Mouse (Mus musculus): Measurements from ENCODE around the gene Stx6.

- TF ChIP-seq CTCF (IDR thresholded peaks at IDR 0.05; ENCODE audit: insufficient read depth, low read depth, low read length) (no peak), POLR2A (IDR thresholded peaks at IDR 0.05; ENCODE audit: insufficient read depth, low read depth, low read length) (no peak)
Observed at GRCm38 (mm10) chr1:155149403-155149802, 9.1 kb upstream of the Stx6 start.
